Mouse (Mus musculus) spleen, adult 12 weeks (tissue): ENCODE data around the gene Ezh1.

ENCODE experiments used
- DNase-seq: peaks from one replicate; pipeline ENCODE4 v3.0.0; 2022; ENCODE audit warnings: low spot score

The Ezh1 gene

DNA sequence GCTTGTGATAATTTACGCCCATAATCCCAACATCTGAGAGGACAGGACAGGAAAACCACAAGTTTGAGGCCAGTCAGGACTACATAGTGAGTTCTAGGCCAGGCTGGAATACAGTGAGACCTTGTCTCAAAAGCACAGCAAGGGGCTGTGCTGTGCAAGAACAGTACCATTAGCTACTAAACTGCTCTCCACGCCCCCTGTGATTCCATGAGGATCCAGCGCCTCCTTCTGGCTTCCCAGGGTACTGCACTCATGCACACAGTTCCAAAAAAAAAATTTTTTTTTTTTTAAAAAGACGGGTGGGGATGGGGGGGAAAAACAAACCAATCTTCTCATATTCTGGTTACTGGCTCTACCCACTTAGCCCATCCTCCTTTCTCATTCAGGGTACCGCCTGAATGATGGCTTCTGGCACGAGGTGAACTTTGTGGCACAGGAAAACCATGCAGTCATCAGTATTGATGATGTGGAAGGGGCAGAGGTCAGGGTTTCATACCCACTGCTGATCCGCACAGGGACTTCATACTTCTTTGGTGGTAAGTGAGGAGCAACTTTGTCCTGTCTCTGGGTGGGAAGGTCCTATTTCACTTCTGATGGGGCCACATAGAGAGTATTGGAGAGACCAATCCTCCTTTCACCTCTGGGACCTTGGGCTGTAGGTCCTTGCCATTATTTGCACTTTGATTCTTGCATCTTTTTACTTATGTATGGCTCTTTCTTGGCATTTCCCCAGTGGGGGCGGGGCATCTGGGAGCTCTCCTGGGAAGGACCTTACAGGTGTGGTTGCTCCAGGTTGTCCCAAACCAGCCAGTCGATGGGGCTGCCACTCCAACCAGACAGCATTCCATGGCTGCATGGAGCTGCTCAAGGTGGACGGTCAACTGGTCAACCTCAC, 45.2 kb downstream of the Ezh1 start:
- peak; percentile 37 for DNase-seq

GRCm38 (mm10) chr11:101180261-101180660, 46.0 kb downstream of the Ezh1 start:
- DNase-seq: no peak

DNA sequence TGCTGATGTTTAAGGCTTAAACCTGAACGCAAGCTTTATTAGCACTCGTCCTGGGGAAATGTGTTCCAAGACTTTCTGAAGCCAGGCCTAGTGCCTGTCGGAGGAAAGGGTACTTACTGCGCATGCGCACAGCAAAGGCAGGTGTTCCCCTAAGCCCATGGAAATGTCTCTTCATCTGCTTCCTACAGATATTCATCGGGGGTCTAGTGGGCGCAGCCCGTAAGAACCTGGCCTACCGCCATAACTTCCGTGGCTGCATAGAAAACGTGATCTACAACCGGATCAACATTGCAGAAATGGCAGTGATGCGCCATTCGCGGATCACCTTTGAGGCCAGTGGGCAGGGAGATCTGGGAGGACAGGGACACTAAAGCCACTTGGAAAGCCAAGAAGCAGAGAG, 47.0 kb downstream of the Ezh1 start:
- no peak for DNase-seq

DNA sequence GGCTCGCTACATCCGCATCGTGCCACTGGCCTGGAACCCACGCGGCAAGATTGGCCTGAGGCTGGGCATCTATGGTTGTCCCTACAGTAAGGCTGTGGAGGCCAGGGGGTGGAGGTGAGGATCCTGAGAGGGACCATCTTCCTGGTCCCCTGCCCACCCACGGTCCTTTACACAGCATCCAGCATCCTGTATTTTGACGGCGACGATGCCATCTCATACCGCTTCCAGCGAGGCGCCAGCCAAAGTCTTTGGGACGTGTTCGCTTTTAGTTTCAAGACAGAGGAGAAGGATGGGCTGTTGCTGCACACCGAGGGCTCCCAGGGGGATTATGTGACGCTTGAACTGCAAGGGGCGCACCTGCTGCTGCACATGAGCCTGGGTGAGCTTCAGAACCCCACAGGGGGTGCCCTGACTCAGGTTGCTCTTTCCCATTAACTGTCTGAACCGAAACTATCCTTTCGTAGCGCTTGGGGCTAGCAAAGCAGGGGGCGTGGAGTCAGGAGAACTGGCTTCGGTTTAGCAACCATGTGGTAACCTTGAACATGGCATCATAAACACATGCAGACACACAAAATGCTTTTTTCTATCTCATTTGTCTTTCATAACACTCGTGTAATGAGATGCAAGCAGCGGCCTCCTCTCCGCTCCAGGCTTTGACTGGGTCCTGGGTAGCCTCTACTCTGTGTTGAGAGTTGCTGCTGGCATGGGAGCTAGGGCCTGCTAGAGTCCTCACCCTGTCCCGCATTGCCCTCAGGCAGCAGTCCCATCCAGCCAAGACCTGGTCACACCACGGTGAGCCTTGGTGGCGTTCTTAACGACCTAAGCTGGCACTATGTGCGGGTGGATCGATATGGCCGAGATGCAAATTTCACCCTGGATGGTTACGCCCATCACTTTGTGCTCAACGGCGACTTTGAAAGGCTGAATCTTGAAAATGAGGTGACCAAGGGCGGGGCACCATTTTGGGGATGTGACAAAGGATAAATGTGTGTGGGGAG, 47.9 kb downstream of the Ezh1 start:
- DNase-seq: no peak

GRCm38 (mm10) chr11:101176933-101177773, 49.1 kb downstream of the Ezh1 start:
- peak; percentile 46 for DNase-seq

DNA sequence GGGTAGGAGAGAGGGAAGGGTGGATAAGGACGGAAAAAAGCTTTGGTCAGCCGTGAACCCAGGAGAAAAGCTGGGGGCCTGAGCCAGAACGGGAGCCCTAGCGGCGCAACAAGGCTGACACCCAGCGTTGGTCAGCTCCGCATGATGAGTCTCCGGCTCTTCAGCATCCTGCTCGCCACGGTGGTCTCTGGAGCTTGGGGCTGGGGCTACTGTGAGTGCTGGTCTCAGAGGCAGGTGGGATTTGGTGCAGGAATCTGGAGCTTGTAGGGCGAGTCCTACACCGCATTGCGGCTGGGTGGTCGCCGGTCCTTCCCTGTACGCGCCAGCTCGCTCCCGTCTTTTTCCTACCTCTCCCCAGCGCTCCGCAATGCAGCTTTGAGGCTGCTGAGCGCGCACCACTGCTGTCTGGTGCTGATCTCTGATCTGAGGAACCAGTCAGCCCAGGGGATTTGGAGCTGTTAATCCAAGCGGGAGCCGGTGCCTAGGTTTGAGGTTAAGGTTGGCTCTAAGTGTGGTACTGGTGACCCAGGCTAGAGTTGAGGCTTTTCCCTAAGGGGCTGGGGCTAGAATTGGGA, 50.1 kb downstream of the Ezh1 start:
- no peak for DNase-seq

- no peak for DNase-seq
Observed at GRCm38 (mm10) chr11:101175636-101176116, 50.6 kb downstream of the Ezh1 start.

DNA sequence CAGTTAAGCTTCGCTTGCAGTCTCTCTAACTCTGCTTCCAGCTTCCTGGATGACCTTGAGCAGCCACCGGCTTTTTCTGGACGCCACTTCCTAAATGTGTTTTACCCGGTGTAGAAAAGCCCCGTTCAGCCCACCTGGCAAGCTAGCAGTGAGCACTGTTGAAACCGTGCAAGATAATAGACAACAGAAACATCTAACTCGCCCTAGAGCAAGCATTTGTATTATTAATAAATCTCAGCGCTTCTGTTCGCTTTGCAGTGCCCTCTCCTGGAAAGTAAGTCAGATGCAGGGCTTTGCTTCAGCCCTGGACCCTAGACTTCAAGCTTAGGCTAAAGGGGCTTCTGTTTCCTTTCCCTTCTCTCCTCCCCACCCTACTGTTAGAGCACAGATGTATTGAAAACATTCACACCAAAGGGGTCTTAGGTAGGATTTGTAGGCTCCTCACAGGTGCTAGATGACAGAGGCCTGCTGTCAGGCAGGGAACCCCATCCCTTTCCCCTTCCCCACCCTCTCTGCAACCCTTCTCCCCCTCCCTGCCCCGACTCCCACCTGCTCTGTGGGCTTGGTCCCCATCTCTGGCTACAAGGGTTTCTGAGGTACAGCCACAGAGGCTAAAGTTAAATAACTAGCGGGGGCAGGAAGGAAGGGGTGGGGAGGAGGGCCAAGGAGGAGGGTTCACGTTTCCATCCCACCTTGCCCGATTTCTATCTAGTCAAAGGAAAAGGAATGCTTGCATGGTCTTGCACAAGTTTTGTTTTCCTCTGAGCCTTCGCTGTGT, 51.2 kb downstream of the Ezh1 start, which contains the start of gene Ccr10:
Gene Ccr10 (minus strand): TSS at position 593 of the 778 bp plus-strand sequence.
- DNase-seq: no peak

DNA sequence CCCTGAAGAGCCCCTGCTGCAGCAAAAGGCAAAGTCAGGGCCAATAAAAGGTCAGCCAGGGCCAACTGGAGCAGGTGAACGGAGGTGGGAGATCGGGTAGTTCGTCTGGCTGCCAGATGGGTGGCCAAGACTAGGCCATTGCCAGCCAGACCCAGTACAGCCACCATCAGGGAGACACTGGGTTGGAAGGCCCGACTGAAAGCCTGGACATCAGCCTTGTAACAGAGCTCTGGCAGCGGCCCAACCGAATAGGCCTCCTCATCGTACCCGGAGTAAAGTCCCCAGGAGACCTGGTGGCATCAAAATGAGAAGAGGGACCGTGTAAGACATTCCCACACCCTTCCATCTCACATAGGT, 51.9 kb downstream of the Ezh1 start:
- DNase-seq: no peak

DNA sequence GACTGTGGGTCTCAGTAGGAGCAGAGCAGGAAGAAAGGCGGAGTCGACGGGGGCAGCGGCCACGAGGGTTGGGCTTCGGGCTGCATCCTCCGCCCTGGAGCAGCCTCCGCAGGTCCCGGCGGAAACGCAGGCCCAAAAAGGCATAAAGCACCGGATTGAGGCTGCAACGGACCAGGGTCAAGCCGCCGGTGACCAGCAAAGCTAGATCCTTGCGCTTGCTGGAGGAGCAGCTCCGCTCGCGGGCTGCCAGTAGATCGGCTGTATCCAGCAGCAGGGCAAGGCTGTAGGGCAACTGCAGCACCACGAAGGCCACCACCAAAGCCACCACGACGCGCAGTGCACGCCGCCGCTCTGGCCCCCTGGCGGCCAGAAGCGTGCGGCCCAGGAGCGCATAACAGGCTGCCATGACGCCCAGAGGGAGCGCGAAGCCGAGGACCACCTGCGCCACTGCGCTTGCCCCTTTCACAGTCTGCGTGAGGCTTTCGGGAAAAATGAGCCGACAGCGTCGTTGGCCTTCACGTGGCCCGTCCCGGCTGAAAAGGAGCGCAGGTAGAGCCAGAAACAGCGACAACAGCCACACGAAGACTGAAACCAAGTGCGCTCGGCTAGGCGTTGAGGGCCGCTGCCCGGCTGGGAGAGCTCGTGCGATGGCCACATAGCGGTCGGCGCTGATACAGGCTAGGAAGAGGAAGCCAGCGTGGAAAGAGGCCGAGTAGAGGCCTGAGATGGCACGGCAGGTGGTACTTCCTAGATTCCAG, 52.5 kb downstream of the Ezh1 start:
- DNase-seq: peak; percentile 61

- DNase-seq: no peak
Observed at GRCm38 (mm10) chr11:101173112-101173511, 53.2 kb downstream of the Ezh1 start.

- no peak for DNase-seq
Observed at GRCm38 (mm10) chr11:101172434-101172815, 53.8 kb downstream of the Ezh1 start.

GRCm38 (mm10) chr11:101171721-101172433, 54.4 kb downstream of the Ezh1 start:
- DNase-seq: no peak

- no peak for DNase-seq
Observed at GRCm38 (mm10) chr11:101170811-101171610, 55.3 kb downstream of the Ezh1 start, which contains the start of gene Plekhh3. Gene Plekhh3 (minus strand): TSS chr11:101171351.

DNA sequence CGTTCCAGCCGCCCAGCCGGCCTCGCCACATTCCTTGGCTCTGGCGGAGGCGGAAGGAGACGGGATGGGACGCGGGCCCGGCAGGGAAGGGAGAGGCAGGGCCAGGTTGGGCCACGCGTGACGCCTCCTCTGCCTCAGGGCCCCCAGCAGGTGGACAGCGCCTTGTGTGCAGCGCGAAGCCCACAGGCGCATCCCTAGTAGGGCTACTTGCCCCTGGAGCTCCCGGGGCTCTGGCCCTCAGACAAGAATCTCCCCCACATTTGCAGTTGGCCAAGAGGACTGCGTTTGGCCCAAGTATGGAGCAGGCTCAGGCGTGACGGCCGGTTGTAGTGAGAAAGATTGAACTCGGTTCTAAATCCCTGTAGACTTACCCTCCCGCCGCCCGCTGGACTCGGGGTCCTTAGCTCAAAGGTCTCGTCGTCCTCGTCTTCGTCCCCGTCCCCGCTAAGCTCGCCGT, 55.9 kb downstream of the Ezh1 start, which contains the start of gene Cntnap1:
Gene Cntnap1 (plus strand): TSS at position 170 of the 457 bp plus-strand sequence.
- DNase-seq: no peak

GRCm38 (mm10) chr11:101169301-101170107, 56.8 kb downstream of the Ezh1 start:
- no peak for DNase-seq
